Mouse (Mus musculus) neural tube, embryonic 15.5 days (tissue): ENCODE results near the gene Cdk19. TPM values are rescaled to one million over a fixed set of nuclear protein-coding genes. Genes with fewer than 3 reads are reported as not detected.
A peak's percentile ranks its signal among the peaks of the same experiment; 100 is the strongest.

Source experiments
- ATAC-seq: fragments of 200-750 bp; cut with Nextera tagmentation; 2 replicates; pipeline ENCODE4 v1.8.0; 2017; ENCODE audit warnings: mild to moderate bottlenecking, moderate TSS enrichment, moderate library complexity; ENCODE audit not compliant: low FRiP score
- H3K27ac ChIP-seq: fragments of 300-500 bp; sonication (generic); replicated peaks from 2 replicates; pipeline ENCODE4 v1.5.1; 2015; ENCODE audit warnings: mild to moderate bottlenecking, inconsistent platforms
- H3K27me3 ChIP-seq: fragments of 300-500 bp; sonication (generic); replicated peaks from 2 replicates; pipeline ENCODE4 v1.6.1; 2015; ENCODE audit warnings: inconsistent platforms
- H3K36me3 ChIP-seq: fragments of 300-500 bp; sonication (generic); 2 replicates; pipeline ENCODE4 v1.6.1; 2015; ENCODE audit warnings: inconsistent platforms
- H3K4me1 ChIP-seq: fragments of 300-500 bp; sonication (generic); 2 replicates; pipeline ENCODE4 v1.6.1; 2015; ENCODE audit warnings: inconsistent platforms
- H3K4me2 ChIP-seq: fragments of 300-500 bp; sonication (generic); 2 replicates; pipeline ENCODE4 v1.6.1; 2015; ENCODE audit warnings: inconsistent platforms, mild to moderate bottlenecking, moderate library complexity
- H3K4me3 ChIP-seq: fragments of 300-500 bp; sonication (generic); replicated peaks from 2 replicates; pipeline ENCODE4 v1.5.1; 2015; ENCODE audit warnings: mild to moderate bottlenecking, inconsistent platforms
- H3K9ac ChIP-seq: fragments of 300-500 bp; sonication (generic); replicated peaks from 2 replicates; pipeline ENCODE4 v1.6.1; 2015; ENCODE audit warnings: mild to moderate bottlenecking, inconsistent platforms
- H3K9me3 ChIP-seq: fragments of 300-500 bp; sonication (generic); replicated peaks from 2 replicates; pipeline ENCODE4 v1.6.1; 2016; ENCODE audit warnings: inconsistent platforms
- WGBS: fragments of 180-500 bp; shearing (Covaris S2); methylation state at CpG from one replicate; pipeline ENCODE4 v1.1.7; 2015; ENCODE audit warnings: mixed read lengths; 5-methylcytosine and 5-hydroxymethylcytosine counted together
- polyA plus RNA-seq: library from polyadenylated mRNA; unstranded; fragments of >200 nt; fragmentation: Nextera tagmentation; extraction: Ambion mirVana; gene quantifications from 2 replicates; pipeline ENCODE4 v1.2.1, GENCODE M21; 2015

The Cdk19 gene
- polyA plus RNA-seq, 1 experiment from 2014 or later = 9.7 TPM

DNA sequence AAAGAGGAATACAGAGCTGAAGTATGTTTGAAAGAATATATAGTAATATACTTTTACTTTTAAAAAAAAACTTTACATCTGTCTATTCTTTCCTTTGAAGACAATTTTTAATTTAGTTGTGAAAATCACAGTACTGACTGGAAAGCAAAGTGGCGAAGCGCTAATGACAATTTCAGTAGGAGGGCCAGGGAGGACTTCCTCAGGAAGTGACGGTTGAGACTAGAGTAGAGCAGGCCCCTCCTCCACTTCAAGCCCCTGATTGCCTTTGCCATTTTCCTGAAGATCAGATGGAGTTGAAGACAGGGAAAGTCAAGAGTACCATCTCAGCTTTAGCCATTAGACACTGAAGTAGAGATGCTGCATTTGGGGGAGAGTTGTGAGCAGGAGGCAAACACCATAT, 92.6 kb downstream of the Cdk19 start:
- Histone ChIP-seq H3K4me2 (no peak overlapping the region), H3K9me3 (no peaks in the 10 kb centered on the region), H3K4me1 (no peaks in the 10 kb centered on the region), H3K27me3 (no peaks in the 10 kb centered on the region), H3K9ac (no peak overlapping the region), H3K36me3 (no peaks in the 10 kb centered on the region), H3K27ac (no peak overlapping the region), H3K4me3 (no peak overlapping the region)
- WGBS = 89% methylated on average over 3 of the region's 3 CpGs
- ATAC-seq = no peak

GRCm38 (mm10) chr10:40432375-40432774, 93.0 kb downstream of the Cdk19 start:
- Histone ChIP-seq H3K4me2 (no peak overlapping the region), H3K4me1 (no peaks in the 10 kb centered on the region), H3K9ac (no peak overlapping the region), H3K36me3 (no peaks in the 10 kb centered on the region), H3K9me3 (no peaks in the 10 kb centered on the region), H3K27me3 (no peaks in the 10 kb centered on the region), H3K27ac (no peak overlapping the region), H3K4me3 (no peak overlapping the region)
- no peak for ATAC-seq
- 88% methylated on average over 9 of the region's 9 CpGs for WGBS

DNA sequence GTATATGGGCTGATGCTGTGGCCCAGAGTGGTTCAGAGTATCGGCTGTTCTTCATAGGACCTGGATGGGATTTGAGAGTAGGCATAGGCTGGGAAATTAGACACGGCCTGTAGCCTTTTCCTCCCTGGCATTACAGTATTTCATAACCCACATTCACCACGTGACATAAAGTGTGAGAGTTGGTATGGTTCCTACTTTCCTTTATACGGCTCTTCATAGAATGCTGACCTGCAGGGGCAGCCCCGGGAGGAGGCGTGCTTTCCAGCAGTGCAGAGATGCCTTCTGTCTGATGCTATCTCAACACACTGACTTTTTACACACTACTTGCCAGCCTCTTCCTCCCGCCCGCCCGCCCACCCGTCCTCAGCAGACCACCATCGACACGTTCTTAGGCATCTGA, 96.0 kb downstream of the Cdk19 start:
- 83% methylated on average over 12 of the region's 12 CpGs for WGBS
- Histone ChIP-seq H3K4me3 (no peak overlapping the region), H3K4me1 (no peaks in the 10 kb centered on the region), H3K4me2 (no peak overlapping the region), H3K9me3 (no peaks in the 10 kb centered on the region), H3K27me3 (no peaks in the 10 kb centered on the region), H3K36me3 (no peaks in the 10 kb centered on the region), H3K9ac (no peak overlapping the region), H3K27ac (no peak overlapping the region)
- ATAC-seq = no peak

DNA sequence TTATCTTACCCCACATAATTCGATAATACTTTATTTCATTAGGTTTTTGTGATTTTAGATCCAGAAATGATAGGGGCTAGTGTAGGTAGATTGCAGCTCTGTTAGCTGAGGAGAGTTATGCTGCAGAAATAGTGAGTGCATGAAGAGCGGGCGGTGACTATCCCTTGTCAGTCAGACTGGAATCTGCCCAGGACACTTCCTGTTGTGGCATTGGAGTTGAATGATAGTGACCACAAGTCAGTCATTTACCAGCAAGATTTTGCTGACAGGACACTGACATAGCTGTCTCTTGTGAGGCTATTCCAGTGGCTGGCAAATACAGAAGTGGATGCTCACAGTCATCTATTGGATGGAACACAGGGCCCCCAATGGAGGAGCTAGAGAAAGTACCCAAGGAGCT, 97.8 kb downstream of the Cdk19 start:
- no peak overlapping the region for H3K27ac ChIP-seq
- ATAC-seq = no peak

DNA sequence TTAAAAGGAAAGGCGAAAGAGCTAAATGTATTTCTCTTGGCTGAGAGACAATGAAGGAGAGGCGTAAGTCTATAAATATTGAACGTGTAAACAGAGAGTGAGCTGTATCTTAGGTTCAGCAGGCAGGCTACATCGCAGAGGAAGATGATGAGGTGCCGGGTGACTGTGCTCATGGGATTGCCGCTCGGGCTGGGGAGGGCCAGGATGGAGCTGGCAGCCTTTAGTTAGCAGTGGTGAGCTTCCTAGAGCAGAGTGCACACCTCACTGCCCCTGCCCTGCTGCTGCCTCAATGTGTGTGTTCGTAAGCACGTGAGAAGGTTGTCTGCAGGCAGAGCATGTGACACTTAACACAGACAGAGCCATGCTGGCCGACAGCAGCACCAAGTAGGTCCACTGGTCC, 101.4 kb downstream of the Cdk19 start:
- H3K4me2 ChIP-seq = no peak overlapping the region
- no peak overlapping the region for H3K4me3 ChIP-seq
- H3K9ac ChIP-seq = no peak overlapping the region
- H3K4me1 ChIP-seq = peaks cover 11% of the 10 kb centered on the region
- no peaks in the 10 kb centered on the region for H3K36me3 ChIP-seq
- WGBS = 82% methylated on average over 10 of the region's 10 CpGs
- H3K27me3 ChIP-seq = no peaks in the 10 kb centered on the region
- ATAC-seq = no peak
- no peak overlapping the region for H3K27ac ChIP-seq
- H3K9me3 ChIP-seq = no peaks in the 10 kb centered on the region

More for the DNA sequence above, 97.8 kb downstream of the Cdk19 start:
- H3K4me1 ChIP-seq = no peaks in the 10 kb centered on the region
- 96% methylated on average over 3 of the region's 3 CpGs for WGBS
- no peak overlapping the region for H3K9ac ChIP-seq
- no peaks in the 10 kb centered on the region for H3K27me3 ChIP-seq
- H3K9me3 ChIP-seq = no peaks in the 10 kb centered on the region
- no peak overlapping the region for H3K4me2 ChIP-seq
- no peaks in the 10 kb centered on the region for H3K36me3 ChIP-seq
- no peak overlapping the region for H3K4me3 ChIP-seq

GRCm38 (mm10) chr10:40442076-40442475, 102.7 kb downstream of the Cdk19 start:
- no peaks in the 10 kb centered on the region for H3K27me3 ChIP-seq
- H3K9ac ChIP-seq = no peak overlapping the region
- no peak overlapping the region for H3K4me2 ChIP-seq
- H3K4me3 ChIP-seq = no peak overlapping the region
- H3K4me1 ChIP-seq = peaks cover 21% of the 10 kb centered on the region
- H3K27ac ChIP-seq = no peak overlapping the region
- no peaks in the 10 kb centered on the region for H3K36me3 ChIP-seq
- WGBS = 91% methylated on average over 1 of the region's 1 CpGs
- ATAC-seq = no peak
- no peaks in the 10 kb centered on the region for H3K9me3 ChIP-seq

GRCm38 (mm10) chr10:40443371-40443770, 104.0 kb downstream of the Cdk19 start:
- WGBS = 22% methylated on average over 7 of the region's 7 CpGs
- no peaks in the 10 kb centered on the region for H3K27me3 ChIP-seq
- peaks cover 32% of the 10 kb centered on the region for H3K4me1 ChIP-seq
- H3K36me3 ChIP-seq = no peaks in the 10 kb centered on the region
- H3K9ac ChIP-seq = no peak overlapping the region
- no peak overlapping the region for H3K4me3 ChIP-seq
- H3K27ac ChIP-seq = no peak overlapping the region
- H3K9me3 ChIP-seq = no peaks in the 10 kb centered on the region
- H3K4me2 ChIP-seq = no peak overlapping the region
- ATAC-seq = no peak

DNA sequence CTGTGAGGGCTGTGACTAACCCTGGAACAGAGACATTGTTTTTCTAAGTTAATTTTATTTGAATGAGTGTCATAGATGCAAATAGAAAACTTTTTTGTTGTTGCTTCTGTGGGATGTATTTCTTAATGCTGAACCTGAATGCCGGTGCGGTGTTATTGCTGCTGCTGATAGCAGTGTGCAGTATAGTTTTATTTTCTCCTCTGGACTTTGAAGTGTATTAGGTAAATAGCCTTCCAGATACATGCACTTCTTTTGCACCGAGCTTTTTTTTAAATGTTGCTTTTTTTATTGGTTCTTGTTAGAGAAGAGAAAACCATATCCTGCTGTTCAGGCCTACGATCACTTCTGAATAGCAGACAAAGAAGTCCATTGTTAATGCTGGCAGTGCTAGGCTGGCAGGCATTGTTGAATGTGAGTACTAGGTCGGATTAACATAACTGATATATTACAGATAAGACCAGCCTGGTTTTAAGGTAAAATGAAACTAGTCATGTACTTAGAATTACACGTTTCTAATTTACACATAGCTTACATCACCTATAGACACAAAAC, 104.5 kb downstream of the Cdk19 start:
- H3K27me3 ChIP-seq = no peaks in the 10 kb centered on the region
- no peak overlapping the region for H3K4me2 ChIP-seq
- no peaks in the 10 kb centered on the region for H3K9me3 ChIP-seq
- H3K27ac ChIP-seq = no peak overlapping the region
- no peak overlapping the region for H3K4me3 ChIP-seq
- WGBS = 21% methylated on average over 6 of the region's 6 CpGs
- H3K9ac ChIP-seq = no peak overlapping the region
- H3K4me1 ChIP-seq = peaks cover 32% of the 10 kb centered on the region
- H3K36me3 ChIP-seq = no peaks in the 10 kb centered on the region
- ATAC-seq = no peak

DNA sequence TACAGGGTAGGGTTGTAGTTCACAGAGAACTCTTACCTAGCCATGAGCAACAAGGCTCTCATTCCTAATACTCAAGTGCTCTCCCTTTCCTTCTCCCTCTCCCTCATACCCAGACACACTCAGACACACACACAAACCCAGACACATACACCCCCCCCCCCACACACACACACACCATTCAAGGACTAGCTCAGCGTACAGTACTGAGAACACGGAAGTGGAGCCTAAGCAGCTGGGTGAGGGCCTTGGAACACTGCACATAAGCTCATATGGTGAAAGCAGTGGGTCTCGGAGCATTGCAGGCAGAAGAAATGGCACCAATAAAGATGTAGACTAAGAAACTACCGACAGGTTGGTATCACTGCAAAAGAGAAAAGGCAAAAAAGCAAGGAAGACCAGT, 105.2 kb downstream of the Cdk19 start:
- Histone ChIP-seq H3K27me3 (no peaks in the 10 kb centered on the region), H3K4me3 (no peak overlapping the region), H3K27ac (no peak overlapping the region), H3K9ac (no peak overlapping the region), H3K4me1 (peaks cover 32% of the 10 kb centered on the region), H3K4me2 (no peak overlapping the region), H3K9me3 (no peaks in the 10 kb centered on the region), H3K36me3 (no peaks in the 10 kb centered on the region)
- WGBS = 85% methylated on average over 4 of the region's 4 CpGs
- ATAC-seq = no peak

DNA sequence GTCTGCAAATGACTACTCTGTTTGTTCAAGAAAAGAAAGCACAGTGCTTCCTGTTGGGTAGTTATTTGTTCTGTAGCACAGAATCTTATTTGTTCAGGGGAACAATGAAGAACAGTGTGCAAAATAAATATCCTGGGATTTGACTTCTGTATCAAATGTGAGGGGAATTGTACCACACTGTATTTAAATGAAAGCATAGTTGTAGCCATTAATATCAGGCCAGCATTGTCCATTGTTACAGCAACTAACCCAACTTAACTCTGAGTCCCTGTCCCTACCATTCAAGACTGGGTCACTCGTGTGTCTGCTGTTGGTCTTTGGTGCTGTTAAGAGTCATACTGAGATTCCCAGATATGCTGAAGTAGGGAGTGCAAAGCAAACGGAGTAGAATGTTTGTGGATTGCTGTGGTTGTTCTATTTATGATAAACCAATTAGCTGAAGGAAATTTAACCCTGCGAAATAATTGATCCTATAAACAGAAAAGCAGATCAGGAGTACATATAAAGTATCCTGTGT, 106.8 kb downstream of the Cdk19 start:
- H3K4me3 ChIP-seq = no peak overlapping the region
- H3K36me3 ChIP-seq = no peaks in the 10 kb centered on the region
- H3K4me1 ChIP-seq = peaks cover 32% of the 10 kb centered on the region
- H3K9ac ChIP-seq = no peak overlapping the region
- H3K27ac ChIP-seq = peak overlapping the region; percentile 56
- 42% methylated on average over 3 of the region's 3 CpGs for WGBS
- no peak; the same call in 1 of the 2 replicates for ATAC-seq
- no peaks in the 10 kb centered on the region for H3K9me3 ChIP-seq
- no peaks in the 10 kb centered on the region for H3K27me3 ChIP-seq
- H3K4me2 ChIP-seq = no peak overlapping the region

DNA sequence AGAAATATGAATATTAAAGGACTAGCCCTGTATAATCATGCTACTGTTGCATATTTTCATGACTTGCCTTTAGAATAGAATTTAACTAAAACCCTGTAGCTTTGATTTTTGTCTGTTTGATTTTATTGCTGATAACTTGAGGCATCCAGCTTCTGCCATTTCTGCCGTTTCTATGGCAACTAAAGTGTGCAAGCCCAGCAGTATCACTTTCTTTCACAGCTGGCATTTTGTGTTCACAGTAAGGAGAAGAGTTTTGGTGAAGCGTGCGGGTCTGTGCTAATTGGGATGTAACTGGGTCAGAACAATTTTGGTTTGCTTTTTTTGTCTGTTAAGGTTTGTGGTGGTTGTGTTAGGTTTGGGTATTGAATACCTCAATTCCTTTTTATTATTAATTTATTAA, 107.3 kb downstream of the Cdk19 start:
- H3K27ac ChIP-seq = no peak overlapping the region
- ATAC-seq = peak; percentile 80; the same call in 1 of the 2 replicates
- H3K4me2 ChIP-seq = no peak overlapping the region
- WGBS = 27% methylated on average over 3 of the region's 3 CpGs
- H3K27me3 ChIP-seq = no peaks in the 10 kb centered on the region
- H3K9ac ChIP-seq = no peak overlapping the region
- H3K9me3 ChIP-seq = no peaks in the 10 kb centered on the region
- peaks cover 32% of the 10 kb centered on the region for H3K4me1 ChIP-seq
- no peak overlapping the region for H3K4me3 ChIP-seq
- no peaks in the 10 kb centered on the region for H3K36me3 ChIP-seq

DNA sequence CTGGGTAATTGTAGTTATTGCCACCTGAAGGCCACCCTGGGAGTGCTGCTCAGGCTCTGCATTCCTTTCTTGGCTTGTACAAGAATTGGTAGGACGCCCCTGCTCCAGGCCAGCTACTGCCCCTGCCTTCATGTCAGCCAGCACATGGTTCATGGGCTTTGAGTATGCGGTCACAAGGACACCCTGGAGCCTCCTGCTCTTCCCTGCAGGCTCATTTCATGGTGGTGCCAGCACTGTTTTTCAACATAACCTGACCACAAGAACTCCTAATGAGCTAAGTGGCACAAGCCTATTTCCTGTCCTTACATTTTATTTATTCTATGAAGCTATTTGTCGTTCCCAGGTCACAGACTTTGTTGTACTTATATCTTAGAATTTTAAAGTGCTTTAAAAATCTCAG, 107.9 kb downstream of the Cdk19 start:
- H3K4me1 ChIP-seq = peaks cover 32% of the 10 kb centered on the region
- H3K36me3 ChIP-seq = no peaks in the 10 kb centered on the region
- H3K9me3 ChIP-seq = no peaks in the 10 kb centered on the region
- H3K4me3 ChIP-seq = no peak overlapping the region
- no peak overlapping the region for H3K9ac ChIP-seq
- no peaks in the 10 kb centered on the region for H3K27me3 ChIP-seq
- peak; percentile 51 for ATAC-seq
- no peak overlapping the region for H3K4me2 ChIP-seq
- H3K27ac ChIP-seq = peak overlapping the region; percentile 74
- 62% methylated on average over 3 of the region's 3 CpGs for WGBS
